In genomic region chr4:86884945-86885344, GRCm38 (mm10) we compare ENCODE assay signal across 8 mouse cellular contexts. TPM values are rescaled to one million over a fixed set of nuclear protein-coding genes. Genes with fewer than 3 reads are reported as not detected.
DNase-seq lines count a peak whose midpoint lies in the region; ATAC-seq and TF ChIP-seq lines count a peak whose summit lies in the region.

No protein-coding gene starts in this region.

- H3K36me3 ChIP-seq in intestine, embryonic 16.5 days (ENCODE audit: control insufficient read depth, insufficient read depth, low read length): no peaks in the 10 kb centered on the region

- H3K27ac ChIP-seq in gastrocnemius, adult 2 months: no peak overlapping the region
- no peak overlapping the region for H3K27ac ChIP-seq in intestine, embryonic 16.5 days (ENCODE audit: low read length)

- intact Hi-C loops in gastrocnemius, adult 2 months (cut with DNase I): loop anchor here (1.0 kb wide), 1 partner anchor 40 kb away; no protein-coding TSS in a partner anchor

- WGBS in intestine, embryonic 16.5 days: 54% methylated on average over 4 of the region's 4 CpGs

- ATAC-seq in intestine, embryonic 16.5 days: 0 out of 2 replicates have a peak, but pooled peaks have one; percentile 40
- peak; percentile 62; the same call in 1 of the 2 replicates for ATAC-seq in megakaryocyte, adult 5-6 weeks (ENCODE audit: poor library complexity, severe bottlenecking)

- no peak overlapping the region for H3K9ac ChIP-seq in intestine, embryonic 16.5 days (ENCODE audit: low read depth, low read length)

- DNase-seq in gastrocnemius, adult 2 months: peak; percentile 35
- no peak for DNase-seq in gastrocnemius, postnatal 25 days
- peak; percentile 51 to 61 for DNase-seq in B cell, adult 2 months
- DNase-seq in adrenal gland, postnatal 14 days: peak; percentile 69
- peak; percentile 79 for DNase-seq in thymus, postnatal 4 days
- no peak for DNase-seq in frontal cortex, postnatal 10 days (ENCODE audit: low spot score in 2 of 2)

- 0 out of 2 replicates have a peak, but pooled peaks cover 3% of the 10 kb centered on the region for H3K4me1 ChIP-seq in intestine, embryonic 16.5 days (ENCODE audit: control insufficient read depth, insufficient read depth, low read length)

- no peaks in the 10 kb centered on the region for H3K27me3 ChIP-seq in intestine, embryonic 16.5 days (replicated peaks; ENCODE audit: control insufficient read depth, insufficient read depth, low read length)

- no peak overlapping the region for H3K4me3 ChIP-seq in gastrocnemius, adult 2 months
- no peak overlapping the region for H3K4me3 ChIP-seq in intestine, embryonic 16.5 days (ENCODE audit: low read length)

- peak; percentile 68 for TF ChIP-seq CTCF in gastrocnemius, adult 2 months (IDR thresholded peaks at IDR 0.05)

- no peaks in the 10 kb centered on the region for H3K9me3 ChIP-seq in intestine, embryonic 16.5 days (ENCODE audit: control insufficient read depth, low read length)

- no peak overlapping the region for H3K4me2 ChIP-seq in intestine, embryonic 16.5 days (ENCODE audit: low read depth, low read length)

RNA-seq across cellular contexts. Expression of gene Acer2, which starts 10.7 kb away (rescaled TPM):
- 1 to 10 TPM; 1.9 to 2.1 TPM for total RNA-seq in gastrocnemius, adult 2 months (2021)
- 1 to 10 TPM; 1.4 to 2.0 TPM for total RNA-seq in gastrocnemius, postnatal 25 days (2021)
- total RNA-seq in adrenal gland, postnatal 14 days (2021): 40.3 and 52.8 TPM in 2 replicates
- polyA plus RNA-seq in intestine, embryonic 16.5 days (2015; fragmentation: Nextera tagmentation; extraction: Ambion mirVana): 17.7 and 20.6 TPM in 2 replicates
- total RNA-seq in megakaryocyte, adult 5-6 weeks (2015): 0.07 TPM in 1 of 2 replicates, not detected in the other
- 0.15 and 0.69 TPM in 2 replicates for total RNA-seq in megakaryocyte, adult 5-6 weeks (2017)

RNA-seq across cellular contexts. Expression of gene Rps6, which starts 27.7 kb away (rescaled TPM):
- total RNA-seq in gastrocnemius, adult 2 months (2021): 100 to 1,000 TPM; 393 to 501 TPM
- total RNA-seq in gastrocnemius, postnatal 25 days (2021): 100 to 1,000 TPM; 353 to 393 TPM
- 834 and 975 TPM in 2 replicates for total RNA-seq in adrenal gland, postnatal 14 days (2021)
- 622 and 672 TPM in 2 replicates for polyA plus RNA-seq in intestine, embryonic 16.5 days (2015; fragmentation: Nextera tagmentation; extraction: Ambion mirVana)
- 2,501 and 2,579 TPM in 2 replicates for total RNA-seq in megakaryocyte, adult 5-6 weeks (2015)
- 983 and 1,093 TPM in 2 replicates for total RNA-seq in megakaryocyte, adult 5-6 weeks (2017)

Comparison
In these comparisons a context has a peak if more than half of its experiments do, and no peak if none do; other contexts are left out.
1. DNase-seq: peak in gastrocnemius, adult 2 months (single experiment), B cell, adult 2 months (2 of 2), adrenal gland, postnatal 14 days (single experiment) and thymus, postnatal 4 days (single experiment); none in gastrocnemius, postnatal 25 days (single experiment) and frontal cortex, postnatal 10 days (0 of 2).
2. RNA of gene Acer2, which starts 10.7 kb away (total RNA-seq): 40.3 to 52.8 TPM in adrenal gland, postnatal 14 days; 1.9 to 2.1 TPM in gastrocnemius, adult 2 months, 1.4 to 2.0 TPM in gastrocnemius, postnatal 25 days and 0.07 to 0.69 TPM in megakaryocyte, adult 5-6 weeks; every median in the first group is over 10 times any median in the second.